Mouse (Mus musculus): Measurements from ENCODE around the gene Gm45234. TPM values are rescaled to one million over a fixed set of nuclear protein-coding genes. Genes with fewer than 3 reads are reported as not detected.

Gene Gm45234
- total and polyA plus RNA-seq, 2 experiments from 2014 or later = 0.26 TPM; not detected in 1

- Histone ChIP-seq H3K27me3 (ENCODE audit: insufficient read depth, low read length) (no peaks in the 10 kb centered on the region), H3K9me3 (ENCODE audit: low read length) (no peaks in the 10 kb centered on the region), H3K9ac (replicated peaks; ENCODE audit: low read length) (peak overlapping the region; percentile 78), H3K4me2 (ENCODE audit: low read depth, low read length) (peak overlapping the region; percentile 96), H3K4me1 (ENCODE audit: insufficient read depth, low read length) (peaks cover 6% of the 10 kb centered on the region; the same call in 1 of the 2 replicates), H3K27ac (peak overlapping the region; percentile 87), H3K4me3 (ENCODE audit: low read length) (peak overlapping the region; percentile 45), H3K36me3 (ENCODE audit: insufficient read depth, low read length) (peaks cover 25% of the 10 kb centered on the region)
- 0 out of 2 replicates have a peak, but pooled peaks have one; percentile 0 for TF ChIP-seq CTCF (IDR thresholded peaks at IDR 0.05; ENCODE audit: low read depth)
- ATAC-seq = peak; percentile 1
- no peak for DNase-seq (ENCODE audit: low spot score)
- WGBS = 14% methylated on average over 8 of the region's 8 CpGs
Measured at GRCm38 (mm10) chr6:124746296-124746605, 9.6 kb downstream of the Gm45234 start.

GRCm38 (mm10) chr6:124745490-124746295 is 10.1 kb downstream of the Gm45234 start:
- Histone ChIP-seq H3K9me3 (ENCODE audit: low read length) (no peaks in the 10 kb centered on the region), H3K27ac (peak overlapping the region; percentile 87), H3K4me1 (ENCODE audit: insufficient read depth, low read length) (peaks cover 6% of the 10 kb centered on the region; the same call in 1 of the 2 replicates), H3K27me3 (ENCODE audit: insufficient read depth, low read length) (no peaks in the 10 kb centered on the region), H3K9ac (replicated peaks; ENCODE audit: low read length) (peak overlapping the region; percentile 78), H3K4me2 (ENCODE audit: low read depth, low read length) (peak overlapping the region; percentile 96), H3K4me3 (ENCODE audit: low read length) (peak overlapping the region; percentile 45), H3K36me3 (ENCODE audit: insufficient read depth, low read length) (peaks cover 25% of the 10 kb centered on the region)
- DNase-seq (ENCODE audit: low spot score) (peak; percentile 99), ATAC-seq (peak; percentile 88)
- peak; percentile 75 for TF ChIP-seq CTCF (IDR thresholded peaks at IDR 0.05; ENCODE audit: low read depth)
- WGBS = under 1% methylated on average over 85 of the region's 85 CpGs

DNA sequence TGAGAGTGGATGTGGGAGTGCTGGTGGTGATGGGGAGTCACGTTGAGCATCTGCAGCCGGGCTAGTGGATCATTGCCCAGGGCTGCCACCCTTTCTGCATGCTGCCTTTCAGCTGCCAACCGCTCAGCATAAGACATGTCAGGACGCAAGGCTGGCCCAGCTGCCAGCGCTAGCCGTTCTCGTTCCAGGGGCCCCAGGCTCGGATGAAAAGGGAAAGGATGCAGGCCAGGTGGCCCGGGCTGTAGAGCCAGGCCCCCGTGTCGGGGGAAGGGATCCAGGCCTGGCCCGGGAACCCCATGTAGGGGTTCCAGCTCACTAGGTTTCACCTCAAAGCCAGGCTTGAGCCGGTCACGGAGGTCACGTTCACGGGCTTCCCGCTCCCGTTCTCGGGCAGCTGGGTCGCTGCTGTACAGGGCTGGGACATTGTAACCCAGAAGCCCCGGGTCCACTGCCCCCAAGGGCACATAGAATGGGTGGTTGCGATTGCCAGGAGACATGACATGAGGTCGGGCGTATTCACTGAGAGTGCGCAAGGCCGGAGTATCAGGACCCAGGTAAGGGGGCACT is 11.0 kb downstream of the Gm45234 start:
- Histone ChIP-seq H3K27me3 (ENCODE audit: insufficient read depth, low read length) (no peaks in the 10 kb centered on the region), H3K27ac (peak overlapping the region; percentile 69; the same call in 1 of the 2 replicates), H3K4me2 (ENCODE audit: low read depth, low read length) (peak overlapping the region; percentile 96), H3K9ac (replicated peaks; ENCODE audit: low read length) (0 out of 2 replicates have a peak overlapping the region, but pooled peaks have one; percentile 23), H3K4me3 (ENCODE audit: low read length) (peak overlapping the region; percentile 45; the same call in 1 of the 2 replicates), H3K4me1 (ENCODE audit: insufficient read depth, low read length) (peaks cover 9% of the 10 kb centered on the region; the same call in 1 of the 2 replicates), H3K9me3 (ENCODE audit: low read length) (no peaks in the 10 kb centered on the region), H3K36me3 (ENCODE audit: insufficient read depth, low read length) (peaks cover 25% of the 10 kb centered on the region)
- no peak for TF ChIP-seq CTCF (IDR thresholded peaks at IDR 0.05; ENCODE audit: low read depth)
- 67% methylated on average over 26 of the region's 26 CpGs for WGBS
- DNase-seq (ENCODE audit: low spot score) = no peak
- ATAC-seq = no peak

DNA sequence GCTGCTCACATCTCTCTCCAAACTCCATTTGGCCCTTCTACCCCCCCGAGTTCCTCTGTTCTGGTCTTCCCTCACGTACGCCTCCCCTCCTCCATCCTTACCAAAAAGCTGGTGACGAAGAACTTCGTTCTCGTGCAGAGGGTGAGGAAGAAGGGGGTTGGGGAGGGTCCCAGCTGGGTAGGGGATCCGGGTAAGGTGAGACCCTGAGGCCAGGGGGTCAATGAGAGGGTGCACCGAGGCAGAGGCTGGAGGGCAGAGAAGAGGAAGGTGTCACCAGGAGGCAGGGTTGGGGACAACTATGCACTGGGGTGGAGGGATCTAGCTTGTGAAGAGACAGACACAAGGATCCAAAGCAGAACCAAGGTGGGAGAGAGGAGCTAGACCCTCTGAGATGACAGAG is 12.2 kb downstream of the Gm45234 start:
- Histone ChIP-seq H3K9me3 (ENCODE audit: low read length) (no peaks in the 10 kb centered on the region), H3K27me3 (ENCODE audit: insufficient read depth, low read length) (no peaks in the 10 kb centered on the region), H3K36me3 (ENCODE audit: insufficient read depth, low read length) (peaks cover 25% of the 10 kb centered on the region), H3K9ac (replicated peaks; ENCODE audit: low read length) (no peak overlapping the region), H3K27ac (no peak overlapping the region), H3K4me2 (ENCODE audit: low read depth, low read length) (no peak overlapping the region), H3K4me3 (ENCODE audit: low read length) (no peak overlapping the region), H3K4me1 (ENCODE audit: insufficient read depth, low read length) (peaks cover 11% of the 10 kb centered on the region)
- TF ChIP-seq CTCF (IDR thresholded peaks at IDR 0.05; ENCODE audit: low read depth) = no peak
- no peak for DNase-seq (ENCODE audit: low spot score)
- ATAC-seq = no peak
- 92% methylated on average over 8 of the region's 8 CpGs for WGBS

- no peaks in the 10 kb centered on the region for H3K27me3 ChIP-seq (ENCODE audit: insufficient read depth, low read length)
- H3K36me3 ChIP-seq (ENCODE audit: insufficient read depth, low read length) = peaks cover 19% of the 10 kb centered on the region; the same call in 1 of the 2 replicates
- no peak for ATAC-seq
- no peak overlapping the region for H3K4me3 ChIP-seq (ENCODE audit: low read length)
- H3K9ac ChIP-seq (replicated peaks; ENCODE audit: low read length) = no peak overlapping the region
- H3K4me2 ChIP-seq (ENCODE audit: low read depth, low read length) = no peak overlapping the region
- H3K27ac ChIP-seq = no peak overlapping the region
- 88% methylated on average over 15 of the region's 15 CpGs for WGBS
- TF ChIP-seq CTCF (IDR thresholded peaks at IDR 0.05; ENCODE audit: low read depth) = no peak
- DNase-seq (ENCODE audit: low spot score) = no peak
- H3K9me3 ChIP-seq (ENCODE audit: low read length) = no peaks in the 10 kb centered on the region
- peaks cover 11% of the 10 kb centered on the region for H3K4me1 ChIP-seq (ENCODE audit: insufficient read depth, low read length)
Measured at GRCm38 (mm10) chr6:124742839-124743514, 12.8 kb downstream of the Gm45234 start.

DNA sequence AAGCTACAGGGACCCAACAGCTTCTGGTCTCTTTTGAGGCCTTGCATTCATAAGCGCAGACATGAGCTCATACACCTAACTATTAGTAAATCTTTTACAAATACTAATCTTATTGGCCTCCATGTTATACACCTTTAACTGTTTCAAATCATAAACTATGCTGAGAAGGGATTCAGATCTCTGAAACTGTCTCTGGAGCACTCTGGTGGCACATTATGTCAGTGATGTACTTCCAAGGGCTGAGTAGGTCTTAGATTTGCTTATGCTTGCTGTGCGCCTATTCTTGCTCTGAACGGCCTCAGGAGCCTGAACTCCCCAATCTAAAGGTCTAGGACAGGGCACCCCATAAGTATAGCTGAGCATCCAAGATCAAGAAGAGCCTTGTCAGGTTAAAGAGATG is 14.0 kb downstream of the Gm45234 start:
- H3K9ac ChIP-seq (replicated peaks; ENCODE audit: low read length) = peak overlapping the region; percentile 94; the same call in 1 of the 2 replicates
- ATAC-seq = no peak
- no peaks in the 10 kb centered on the region for H3K9me3 ChIP-seq (ENCODE audit: low read length)
- H3K27me3 ChIP-seq (ENCODE audit: insufficient read depth, low read length) = no peaks in the 10 kb centered on the region
- H3K4me1 ChIP-seq (ENCODE audit: insufficient read depth, low read length) = peaks cover 11% of the 10 kb centered on the region
- peaks cover 10% of the 10 kb centered on the region; the same call in 1 of the 2 replicates for H3K36me3 ChIP-seq (ENCODE audit: insufficient read depth, low read length)
- WGBS = 58% methylated on average over 3 of the region's 3 CpGs
- peak overlapping the region; percentile 100 for H3K27ac ChIP-seq
- peak overlapping the region; percentile 64 for H3K4me3 ChIP-seq (ENCODE audit: low read length)
- peak overlapping the region; percentile 91 for H3K4me2 ChIP-seq (ENCODE audit: low read depth, low read length)
- no peak for TF ChIP-seq CTCF (IDR thresholded peaks at IDR 0.05; ENCODE audit: low read depth)
- DNase-seq (ENCODE audit: low spot score) = no peak

Measured in hindbrain, postnatal 0 days (tissue).